Mouse (Mus musculus) neural tube, embryonic 12.5 days (tissue): ENCODE data around the gene Gm6337. TPM values are rescaled to one million over a fixed set of nuclear protein-coding genes. Genes with fewer than 3 reads are reported as not detected.
A peak's percentile ranks its signal among the peaks of the same experiment; 100 is the strongest.
"Not testable (repeated sequence)": the region's sequence is repeated elsewhere in the genome, so short reads cannot be mapped to it uniquely, and the experiment has no call there.

Source experiments
- ATAC-seq: fragments of 200-750 bp; cut with Nextera tagmentation; 2 replicates; pipeline ENCODE4 v1.8.0; 2017; ENCODE audit warnings: low read depth, mild to moderate bottlenecking, moderate TSS enrichment, moderate library complexity; ENCODE audit not compliant: low FRiP score
- H3K27ac ChIP-seq: fragments of 300-500 bp; sonication (generic); 2 replicates; pipeline ENCODE4 v1.5.1; 2016
- H3K27me3 ChIP-seq: fragments of 300-500 bp; sonication (generic); replicated peaks from 2 replicates; pipeline ENCODE4 v1.6.1; 2016; ENCODE audit warnings: mild to moderate bottlenecking
- H3K36me3 ChIP-seq: fragments of 300-500 bp; sonication (generic); 2 replicates; pipeline ENCODE4 v1.6.1; 2016; ENCODE audit warnings: mild to moderate bottlenecking
- H3K4me1 ChIP-seq: fragments of 300-500 bp; sonication (generic); 2 replicates; pipeline ENCODE4 v1.6.1; 2016
- H3K4me2 ChIP-seq: fragments of 300-500 bp; sonication (generic); replicated peaks from 2 replicates; pipeline ENCODE4 v1.6.1; 2016; ENCODE audit warnings: mild to moderate bottlenecking
- H3K4me3 ChIP-seq: fragments of 300-500 bp; sonication (generic); 2 replicates; pipeline ENCODE4 v1.5.1; 2016
- H3K9ac ChIP-seq: fragments of 300-500 bp; sonication (generic); 2 replicates; pipeline ENCODE4 v1.6.1; 2016; ENCODE audit warnings: mild to moderate bottlenecking
- H3K9me3 ChIP-seq: fragments of 300-500 bp; sonication (generic); 2 replicates; pipeline ENCODE4 v1.6.1; 2016; ENCODE audit warnings: mild to moderate bottlenecking
- WGBS: fragments of 180-500 bp; shearing (Covaris S2); methylation state at CpG from one replicate; pipeline ENCODE4 v1.1.7; 2016; 5-methylcytosine and 5-hydroxymethylcytosine counted together
- polyA plus RNA-seq: library from polyadenylated mRNA; unstranded; fragments of >200 nt; fragmentation: Nextera tagmentation; extraction: Ambion mirVana; gene quantifications from 2 replicates; pipeline ENCODE4 v1.2.1, GENCODE M21; 2016

Gene Gm6337
- not detected in 2 replicates for polyA plus RNA-seq

- not testable (repeated sequence) for H3K27ac ChIP-seq, H3K27me3 ChIP-seq, ATAC-seq, H3K4me3 ChIP-seq, H3K36me3 ChIP-seq, H3K9me3 ChIP-seq, H3K9ac ChIP-seq, H3K4me2 ChIP-seq, H3K4me1 ChIP-seq
- WGBS, result 96% methylated on average over 4 of the region's 4 CpGs
Measured at GRCm38 (mm10) chr14:6058167-6058566, at the start of gene Gm6337. TSS of gene Gm6337 (minus strand) at chr14:6058267.

GRCm38 (mm10) chr14:6107500-6107899, 49.4 kb upstream of the Gm6337 start:
- H3K27me3 ChIP-seq, H3K9me3 ChIP-seq, H3K4me1 ChIP-seq, ATAC-seq, H3K27ac ChIP-seq, H3K9ac ChIP-seq, H3K36me3 ChIP-seq: not testable (repeated sequence)
- Histone ChIP-seq H3K4me3 (peak overlapping the region; percentile 16; the same call in 1 of the 2 replicates), H3K4me2 (peak overlapping the region; percentile 52)
- WGBS, result 10% methylated on average over 9 of the region's 9 CpGs

GRCm38 (mm10) chr14:6093842-6094241, 35.8 kb upstream of the Gm6337 start, which contains the start of gene Gm8206:
TSS of gene Gm8206 (minus strand) at chr14:6093942.
- ATAC-seq, H3K9ac ChIP-seq, H3K36me3 ChIP-seq, H3K9me3 ChIP-seq, H3K4me1 ChIP-seq, H3K27ac ChIP-seq, H3K4me2 ChIP-seq, H3K4me3 ChIP-seq, H3K27me3 ChIP-seq: not testable (repeated sequence)
- 90% methylated on average over 3 of the region's 3 CpGs for WGBS

Other genes with a start within 250 kb of the Gm6337 start
- not detected in 2 replicates for gene Gm3424, start 227.9 kb downstream of the Gm6337 start, polyA plus RNA-seq
- gene Gm8237, start 177.9 kb downstream of the Gm6337 start, polyA plus RNA-seq, result 0.10 and 0.47 TPM in 2 replicates
- gene Gm3248, start 96.5 kb downstream of the Gm6337 start, polyA plus RNA-seq, result 0.87 and 1.1 TPM in 2 replicates
- gene Gm3453, start 79.1 kb downstream of the Gm6337 start, polyA plus RNA-seq, result not detected in 2 replicates
- gene Gm8206, start 35.7 kb upstream of the Gm6337 start, polyA plus RNA-seq, result 1.1 and 1.4 TPM in 2 replicates
- 2.9 and 3.2 TPM in 2 replicates for gene Gm3468, start 50.4 kb upstream of the Gm6337 start, polyA plus RNA-seq
- gene Gm3476, start 67.5 kb upstream of the Gm6337 start, polyA plus RNA-seq, result not detected in 2 replicates
- not detected in 2 replicates for gene Gm21560, start 161.0 kb upstream of the Gm6337 start, polyA plus RNA-seq
- 4.0 TPM in 2 replicates for gene Gm3411, start 229.0 kb upstream of the Gm6337 start, polyA plus RNA-seq
- not detected in 2 replicates for gene Gm21103, start 246.6 kb upstream of the Gm6337 start, polyA plus RNA-seq